Mouse (Mus musculus): ENCODE results near the gene Zmpste24. TPM values are rescaled to one million over a fixed set of nuclear protein-coding genes. Genes with fewer than 3 reads are reported as not detected.

Zmpste24 gene
- polyA plus RNA-seq, 1 experiment, result 10.4 TPM

DNA sequence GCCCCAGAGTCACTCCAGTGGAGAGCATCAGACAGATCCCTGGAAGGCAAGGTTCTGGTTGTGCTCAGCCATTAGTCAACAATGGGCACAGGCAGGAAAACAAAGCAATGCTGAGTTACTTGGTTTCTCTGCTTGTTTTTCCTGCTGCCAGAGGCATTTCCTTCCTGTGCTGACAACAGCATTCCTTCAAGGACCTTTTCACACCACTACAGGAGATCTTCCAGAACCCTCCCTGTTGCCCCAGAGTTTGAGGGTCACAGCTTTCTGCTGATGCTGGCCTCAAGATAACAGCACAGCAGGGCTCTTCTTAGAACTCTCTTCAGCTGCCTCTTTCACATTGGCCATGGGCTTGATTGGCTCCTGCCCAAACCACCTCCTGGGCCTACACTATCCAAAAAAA lies 76.1 kb downstream of the Zmpste24 start:
- Histone ChIP-seq H3K36me3 (ENCODE audit: control insufficient read depth, insufficient read depth, low read length) (no peaks in the 10 kb centered on the region), H3K27ac (ENCODE audit: insufficient read depth, low read depth, low read length) (no peak overlapping the region), H3K27me3 (ENCODE audit: control insufficient read depth, insufficient read depth, low read length) (no peaks in the 10 kb centered on the region), H3K4me3 (ENCODE audit: low read depth, low read length) (no peak overlapping the region), H3K4me1 (ENCODE audit: control insufficient read depth, insufficient read depth, insufficient read length, low read length) (peaks cover 3% of the 10 kb centered on the region; the same call in 1 of the 2 replicates)
- TF ChIP-seq CTCF (IDR thresholded peaks at IDR 0.05; ENCODE audit: extremely low read depth, insufficient read length, insufficient replicate concordance, low read depth, low read length) (no peak), POLR2A (IDR thresholded peaks at IDR 0.05; ENCODE audit: low read depth, low read length) (no peak)

DNA sequence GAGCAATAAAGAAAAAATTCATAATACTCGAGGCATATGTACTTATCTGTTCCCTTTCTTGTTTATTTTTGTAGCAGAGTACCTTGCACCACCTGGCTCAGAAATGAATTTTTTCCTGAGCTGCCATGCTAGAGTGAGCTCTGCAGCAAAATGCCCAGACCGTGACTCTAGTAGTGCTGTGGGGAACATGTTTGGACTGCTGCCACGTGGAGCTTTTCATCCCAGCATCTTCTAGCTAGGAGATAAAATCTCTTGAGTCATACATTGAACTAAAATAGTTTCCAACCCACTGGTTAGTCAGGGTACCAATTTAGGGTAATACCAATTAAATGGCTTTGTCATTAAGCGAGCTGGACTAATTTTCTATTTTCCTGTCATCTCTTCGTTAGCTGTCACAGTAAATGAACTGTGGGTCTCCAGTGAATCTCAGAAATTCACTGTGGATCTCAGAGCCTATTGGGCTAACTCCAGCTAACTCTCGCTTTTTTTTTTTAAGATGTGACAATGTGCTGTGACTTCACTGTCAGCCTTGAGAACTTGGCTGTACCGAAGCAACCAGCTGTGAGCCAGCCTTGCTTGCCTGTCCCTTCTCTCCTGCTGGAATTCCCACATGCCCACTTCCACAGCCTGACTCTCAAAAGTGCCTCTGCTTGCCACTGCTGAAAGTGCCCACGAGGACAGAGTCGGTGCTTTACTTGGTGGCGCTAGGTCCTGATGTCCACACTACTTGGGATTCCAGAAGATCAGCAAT lies 77.8 kb downstream of the Zmpste24 start:
- Histone ChIP-seq H3K27me3 (ENCODE audit: control insufficient read depth, insufficient read depth, low read length) (no peaks in the 10 kb centered on the region), H3K36me3 (ENCODE audit: control insufficient read depth, insufficient read depth, low read length) (no peaks in the 10 kb centered on the region), H3K4me3 (ENCODE audit: low read depth, low read length) (no peak overlapping the region), H3K4me1 (ENCODE audit: control insufficient read depth, insufficient read depth, insufficient read length, low read length) (peaks cover 6% of the 10 kb centered on the region; the same call in 1 of the 2 replicates), H3K27ac (ENCODE audit: insufficient read depth, low read depth, low read length) (no peak overlapping the region)
- whole genome bisulfite sequencing, result 71% methylated on average over 10 of the region's 10 CpGs
- TF ChIP-seq CTCF (IDR thresholded peaks at IDR 0.05; ENCODE audit: extremely low read depth, insufficient read length, insufficient replicate concordance, low read depth, low read length), result no peak

DNA sequence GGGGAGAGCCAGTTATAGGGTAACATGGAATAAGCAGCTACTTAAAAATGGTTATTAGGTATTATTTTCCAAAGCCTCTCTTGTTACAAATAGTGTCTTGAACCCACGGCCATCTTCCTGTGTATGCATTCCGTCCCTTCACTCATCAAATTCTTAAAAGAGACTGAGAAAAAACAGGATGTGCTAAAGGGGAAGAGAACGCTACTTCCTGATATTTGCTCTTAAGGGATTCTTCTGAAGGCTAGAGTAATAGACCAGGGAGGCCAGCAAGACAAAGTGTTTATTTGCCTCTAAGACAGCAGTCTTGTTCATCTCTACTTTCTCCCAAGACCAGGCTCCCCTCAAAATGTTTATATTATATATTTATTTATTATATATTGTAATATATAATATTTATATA lies 79.8 kb downstream of the Zmpste24 start:
- Histone ChIP-seq H3K27ac (ENCODE audit: insufficient read depth, low read depth, low read length) (no peak overlapping the region), H3K27me3 (ENCODE audit: control insufficient read depth, insufficient read depth, low read length) (no peaks in the 10 kb centered on the region), H3K4me1 (ENCODE audit: control insufficient read depth, insufficient read depth, insufficient read length, low read length) (peaks cover 5% of the 10 kb centered on the region; the same call in 1 of the 2 replicates), H3K36me3 (ENCODE audit: control insufficient read depth, insufficient read depth, low read length) (no peaks in the 10 kb centered on the region), H3K4me3 (ENCODE audit: low read depth, low read length) (no peak overlapping the region)
- WGBS, result 78% methylated on average over 3 of the region's 3 CpGs
- TF ChIP-seq POLR2A (IDR thresholded peaks at IDR 0.05; ENCODE audit: low read depth, low read length), result no peak
- TF ChIP-seq CTCF (IDR thresholded peaks at IDR 0.05; ENCODE audit: extremely low read depth, insufficient read length, insufficient replicate concordance, low read depth, low read length), result no peak

DNA sequence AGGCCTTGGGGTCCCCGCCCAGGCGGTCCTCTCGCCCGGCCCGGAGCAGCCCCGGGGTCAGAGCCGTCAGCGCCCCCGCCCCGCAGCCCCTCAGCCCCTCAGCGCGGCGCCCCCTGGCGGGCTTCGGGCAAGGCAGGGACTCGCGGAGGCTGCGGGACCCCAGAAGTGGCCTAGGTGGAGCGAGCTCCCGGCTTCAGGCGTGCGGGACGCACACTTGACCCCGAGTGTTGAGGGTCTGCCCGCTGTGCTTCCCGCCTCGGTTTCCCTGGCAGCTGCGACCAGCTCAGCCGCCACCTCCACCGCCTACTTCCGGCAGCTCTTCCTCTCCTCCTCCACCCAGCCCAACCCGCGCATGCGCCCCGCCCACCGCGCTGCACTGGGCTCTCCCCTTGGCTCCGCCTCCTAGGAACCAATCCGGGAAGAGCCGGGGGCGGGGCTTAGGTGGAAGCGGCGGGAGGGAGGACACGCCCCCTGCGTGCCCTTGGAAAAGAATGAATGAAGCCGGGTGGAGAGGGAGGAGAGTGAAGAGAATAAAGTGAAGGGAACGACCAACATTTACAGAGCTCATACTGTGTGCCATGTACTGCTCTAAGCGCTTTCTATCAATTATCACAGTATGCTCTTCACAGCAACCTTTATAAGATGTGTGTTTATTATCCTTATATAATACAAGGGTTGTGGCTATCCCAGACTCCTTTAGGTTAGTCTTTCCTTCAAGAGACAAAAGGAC lies 80.9 kb downstream of the Zmpste24 start, which contains the start of gene Smap2:
Smap2 (minus strand) TSS at position 320 of the 730 bp plus-strand sequence.
- H3K27me3 ChIP-seq (ENCODE audit: control insufficient read depth, insufficient read depth, low read length), result no peaks in the 10 kb centered on the region

DNA sequence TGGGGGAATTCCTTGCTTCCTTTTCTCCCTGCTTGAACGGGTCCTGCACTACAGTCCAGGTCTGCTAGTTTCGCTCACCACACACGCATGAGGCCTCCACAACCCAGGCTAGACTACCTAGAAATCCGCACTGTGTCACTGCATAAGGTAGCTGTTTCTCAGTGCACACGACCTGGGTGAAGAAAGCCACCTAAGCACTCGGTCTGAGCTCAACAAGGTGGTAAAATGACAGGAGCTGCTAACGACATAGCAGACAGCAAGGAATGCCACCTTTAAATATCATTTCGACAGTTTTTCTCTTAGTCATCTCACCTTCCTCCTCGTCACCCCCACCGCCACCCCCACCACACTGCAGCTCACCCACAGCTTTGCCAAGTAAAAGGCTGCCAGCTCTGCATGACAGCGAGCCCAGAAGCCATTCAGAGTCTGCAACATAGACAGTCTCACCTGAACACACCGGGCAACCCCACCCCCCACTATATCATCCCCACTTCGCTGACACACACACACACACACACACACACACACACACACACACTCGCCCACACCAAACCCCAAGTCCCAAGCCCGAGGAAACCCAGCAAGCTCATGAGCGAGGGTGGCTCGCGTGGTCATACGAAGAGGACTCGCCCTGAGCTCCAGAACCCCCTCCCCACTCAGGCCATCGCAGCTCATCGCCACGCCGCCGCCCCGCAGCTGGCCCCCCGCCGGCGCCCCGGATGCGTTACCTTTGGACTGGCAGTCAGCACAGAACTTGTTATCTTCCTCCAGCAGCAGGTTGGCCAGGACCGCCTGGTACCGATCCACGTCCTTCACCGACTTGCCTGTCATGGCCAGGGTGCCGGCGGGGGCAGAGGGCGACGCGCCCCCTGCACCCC lies 81.8 kb downstream of the Zmpste24 start:
- no peaks in the 10 kb centered on the region for H3K27me3 ChIP-seq (ENCODE audit: control insufficient read depth, insufficient read depth, low read length)
- H3K4me3 ChIP-seq (ENCODE audit: low read depth, low read length), result peak overlapping the region; percentile 98
- 3% methylated on average over 40 of the region's 40 CpGs for WGBS
- TF ChIP-seq CTCF (IDR thresholded peaks at IDR 0.05; ENCODE audit: extremely low read depth, insufficient read length, insufficient replicate concordance, low read depth, low read length), result no peak
- no peak for TF ChIP-seq POLR2A (IDR thresholded peaks at IDR 0.05; ENCODE audit: low read depth, low read length)
- peaks cover 8% of the 10 kb centered on the region; the same call in 1 of the 2 replicates for H3K4me1 ChIP-seq (ENCODE audit: control insufficient read depth, insufficient read depth, insufficient read length, low read length)
- no peaks in the 10 kb centered on the region for H3K36me3 ChIP-seq (ENCODE audit: control insufficient read depth, insufficient read depth, low read length)
- peak overlapping the region; percentile 54 for H3K27ac ChIP-seq (ENCODE audit: insufficient read depth, low read depth, low read length)

More for the DNA sequence above, 80.9 kb downstream of the Zmpste24 start, which contains the start of gene Smap2:
- H3K4me1 ChIP-seq (ENCODE audit: control insufficient read depth, insufficient read depth, insufficient read length, low read length), result peaks cover 8% of the 10 kb centered on the region; the same call in 1 of the 2 replicates
- peak within 1 kb of the TSS; percentile 68 for H3K27ac ChIP-seq (ENCODE audit: insufficient read depth, low read depth, low read length)
- TF ChIP-seq POLR2A (IDR thresholded peaks at IDR 0.05; ENCODE audit: low read depth, low read length) (peak; percentile 91), CTCF (IDR thresholded peaks at IDR 0.05; ENCODE audit: extremely low read depth, insufficient read length, insufficient replicate concordance, low read depth, low read length) (peak; percentile 65; the same call in 1 of the 2 replicates)
- H3K36me3 ChIP-seq (ENCODE audit: control insufficient read depth, insufficient read depth, low read length), result no peaks in the 10 kb centered on the region
- WGBS, result under 1% methylated on average over 47 of the region's 48 CpGs
- peak within 1 kb of the TSS; percentile 98 for H3K4me3 ChIP-seq (ENCODE audit: low read depth, low read length)

DNA sequence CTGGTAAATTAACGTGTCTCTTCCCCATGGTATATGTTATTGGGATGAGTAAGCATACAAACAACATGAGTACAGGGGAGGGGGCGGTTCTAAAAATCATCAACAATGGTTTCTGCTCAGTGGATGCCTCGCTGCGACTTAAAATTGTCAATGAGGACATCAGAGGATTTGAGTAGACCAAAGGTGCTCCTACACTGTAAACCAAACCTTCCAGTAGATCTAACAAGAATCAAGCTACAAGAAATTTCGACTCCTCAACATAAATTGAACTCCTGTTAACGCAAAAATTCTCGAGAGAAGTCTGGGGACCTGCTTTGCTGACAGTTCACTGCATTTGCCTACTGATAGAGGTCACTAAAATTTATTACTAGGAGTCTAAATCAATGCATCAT lies 82.8 kb downstream of the Zmpste24 start:
- Histone ChIP-seq H3K4me3 (ENCODE audit: low read depth, low read length) (no peak overlapping the region), H3K27ac (ENCODE audit: insufficient read depth, low read depth, low read length) (peak overlapping the region; percentile 15; the same call in 1 of the 2 replicates)
- WGBS, result 59% methylated on average over 7 of the region's 7 CpGs

More for the DNA sequence above, 82.8 kb downstream of the Zmpste24 start:
- H3K36me3 ChIP-seq (ENCODE audit: control insufficient read depth, insufficient read depth, low read length), result no peaks in the 10 kb centered on the region
- H3K27me3 ChIP-seq (ENCODE audit: control insufficient read depth, insufficient read depth, low read length), result no peaks in the 10 kb centered on the region
- TF ChIP-seq POLR2A (IDR thresholded peaks at IDR 0.05; ENCODE audit: low read depth, low read length) (no peak), CTCF (IDR thresholded peaks at IDR 0.05; ENCODE audit: extremely low read depth, insufficient read length, insufficient replicate concordance, low read depth, low read length) (no peak)
- H3K4me1 ChIP-seq (ENCODE audit: control insufficient read depth, insufficient read depth, insufficient read length, low read length), result peaks cover 12% of the 10 kb centered on the region

Measured in small intestine, adult 2 months (tissue).